Mouse (Mus musculus) c-Kit-positive CD71-positive TER-119-positive erythroid progenitor cells, embryonic 14.5 days (primary cell): ENCODE results near the gene Mmp20.

Source experiments
- DNase-seq: peaks from one replicate; pipeline ENCODE4 v3.0.0-alpha.2; 2013; ENCODE audit warnings: low spot score

The Mmp20 gene

DNA sequence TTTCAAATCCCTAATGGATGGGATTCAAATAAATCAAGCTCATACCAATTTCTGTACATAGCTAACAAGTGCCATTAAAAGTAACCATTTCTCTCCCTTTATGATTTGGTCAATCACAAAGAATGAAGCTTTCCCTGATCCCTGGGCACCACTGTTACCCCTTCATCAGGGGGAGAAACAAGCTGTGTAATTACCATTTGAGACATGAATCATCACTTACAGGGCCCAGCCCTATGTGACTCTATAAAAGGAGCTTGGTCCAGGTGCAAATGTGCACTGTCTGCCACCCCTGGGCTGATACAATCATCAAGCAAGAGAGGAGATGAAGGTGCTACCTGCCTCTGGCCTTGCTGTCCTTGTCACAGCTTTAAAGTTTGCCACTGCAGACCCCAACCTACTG, at the start of gene Mmp20:
Gene Mmp20 (plus strand): TSS at position 301 of the 400 bp plus-strand sequence.
- no peak for DNase-seq

DNA sequence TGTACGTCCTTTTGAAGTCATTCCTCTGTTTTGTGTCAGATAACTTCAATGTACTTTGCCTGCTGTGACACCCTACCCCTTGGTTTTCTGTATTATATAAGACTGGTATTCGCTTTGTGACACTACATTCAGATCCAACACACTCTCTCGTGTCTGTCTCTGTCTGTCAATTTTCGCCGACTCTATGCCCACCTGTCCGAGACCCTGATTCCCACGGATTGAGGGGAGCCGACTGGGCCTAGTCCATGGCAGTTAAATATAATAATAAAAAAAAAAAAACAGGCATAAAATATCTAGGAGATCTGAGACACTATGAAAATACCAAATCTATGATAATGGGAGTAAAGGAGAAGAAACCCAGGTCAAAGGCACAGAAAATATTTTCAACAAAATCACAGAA, 38.0 kb upstream of the Mmp20 start:
- DNase-seq: no peak

DNA sequence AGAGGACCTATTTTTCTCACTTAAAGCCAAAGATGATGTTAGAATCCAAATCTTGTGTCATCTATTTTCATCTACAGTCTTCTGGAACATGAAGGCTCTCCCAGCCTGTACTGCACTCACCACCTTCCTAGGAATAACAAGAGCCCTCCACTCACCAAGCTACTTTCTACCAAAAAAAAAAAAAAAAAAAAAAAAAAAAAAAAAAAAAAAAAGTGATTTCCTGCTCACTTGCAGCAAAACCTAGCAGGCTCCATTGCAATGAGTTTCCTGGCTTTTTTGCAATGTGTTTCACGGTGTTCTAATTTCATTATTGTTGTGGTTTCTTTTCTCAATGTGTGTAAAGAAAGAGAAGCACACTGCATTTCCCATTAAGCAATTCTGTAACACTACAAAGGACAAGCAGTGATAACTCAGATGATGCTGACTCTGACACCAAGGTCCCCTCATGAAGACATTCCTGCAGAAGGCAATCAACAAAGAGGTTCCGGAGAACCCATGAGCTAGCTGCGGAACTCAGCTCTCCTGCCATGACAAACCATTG, 34.7 kb upstream of the Mmp20 start:
- no peak for DNase-seq

DNA sequence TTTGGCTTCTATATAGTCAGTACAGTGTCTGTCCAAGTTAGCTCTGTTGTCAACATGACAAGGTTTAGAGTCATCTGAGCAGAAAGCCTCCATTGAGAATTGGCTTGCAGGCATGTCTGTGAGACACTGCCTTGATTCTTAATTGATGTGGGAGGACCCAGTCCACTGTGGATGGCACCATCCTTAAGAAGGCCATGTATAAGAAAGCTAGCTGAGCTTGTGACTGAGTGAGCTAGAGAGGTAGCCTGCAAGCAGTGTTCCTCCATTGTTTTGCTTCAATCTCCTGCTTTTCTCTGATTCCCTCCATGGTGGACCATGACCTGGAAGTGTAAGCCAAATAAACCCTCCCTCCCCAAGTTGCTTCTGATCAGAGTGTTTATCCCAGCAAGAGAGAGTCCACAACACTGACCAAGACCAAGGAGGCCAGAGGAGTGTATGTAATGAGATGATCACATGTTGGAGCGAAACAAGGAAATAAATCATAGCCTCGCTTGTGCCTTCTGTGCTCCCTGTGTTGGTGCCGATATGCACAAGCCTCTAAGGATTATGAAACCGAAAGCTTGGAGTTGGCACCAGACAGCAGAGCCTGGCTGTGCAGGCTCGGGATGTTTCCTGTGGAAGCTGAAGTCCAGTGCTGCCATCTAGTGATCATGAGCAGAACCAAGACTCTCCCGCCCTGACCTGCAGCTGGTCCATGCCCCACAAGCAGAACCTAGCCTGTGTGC, 33.1 kb upstream of the Mmp20 start:
- DNase-seq: peak; percentile 45

DNA sequence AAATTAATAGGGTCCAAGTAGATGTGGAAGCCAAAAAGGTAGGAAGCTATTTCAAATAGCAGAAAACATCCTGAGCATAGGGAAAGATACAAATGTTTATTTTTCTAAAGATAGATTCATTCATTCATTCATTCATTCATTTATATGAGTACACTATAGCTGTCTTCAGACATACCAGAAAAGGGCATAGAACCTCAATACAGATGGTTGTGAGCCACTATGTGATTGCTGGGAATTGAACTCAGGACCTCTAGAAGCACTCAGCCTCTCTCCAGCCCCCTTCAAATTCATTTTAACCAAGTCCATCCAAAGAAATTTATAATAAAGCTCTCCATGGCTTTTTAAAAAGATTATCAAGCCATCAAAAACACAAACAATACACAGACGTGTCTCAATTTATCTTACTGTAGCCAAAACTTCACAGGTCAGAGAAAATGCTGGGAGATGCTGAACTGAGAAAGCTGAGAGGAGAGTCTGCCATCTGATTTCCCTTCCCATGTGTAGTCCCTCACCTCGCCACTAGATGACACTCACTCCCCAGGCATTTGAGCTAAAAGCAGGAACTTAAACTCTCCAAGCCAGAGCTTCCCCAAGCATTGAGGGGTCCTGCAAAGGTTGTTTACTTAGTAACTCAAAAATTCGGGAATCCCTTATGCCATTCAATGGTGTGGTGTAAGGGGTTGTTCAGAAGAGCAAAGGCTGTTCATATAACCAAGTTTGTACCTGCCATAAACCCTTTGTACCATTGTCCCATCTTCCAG, 24.9 kb upstream of the Mmp20 start:
- DNase-seq: peak; percentile 40

DNA sequence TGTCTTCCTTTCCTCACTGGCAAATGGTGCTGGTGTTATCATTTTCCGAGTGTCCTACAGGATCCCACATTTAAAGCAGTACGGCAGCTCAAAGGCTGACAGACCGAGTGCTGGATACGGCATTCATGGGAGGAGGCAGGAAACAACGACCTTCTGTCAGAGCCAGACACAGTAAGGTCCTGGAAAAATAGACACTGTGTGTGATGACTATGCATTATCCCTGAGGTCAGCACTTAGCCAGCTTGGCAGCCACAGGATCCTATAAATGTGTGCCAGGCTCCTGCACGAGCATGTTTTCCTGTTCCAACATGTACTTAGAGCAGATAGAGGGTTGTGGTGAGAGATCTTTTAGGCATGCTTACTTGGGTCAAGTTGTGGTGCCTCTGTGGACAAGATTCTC, 24.0 kb upstream of the Mmp20 start:
- no peak for DNase-seq

DNA sequence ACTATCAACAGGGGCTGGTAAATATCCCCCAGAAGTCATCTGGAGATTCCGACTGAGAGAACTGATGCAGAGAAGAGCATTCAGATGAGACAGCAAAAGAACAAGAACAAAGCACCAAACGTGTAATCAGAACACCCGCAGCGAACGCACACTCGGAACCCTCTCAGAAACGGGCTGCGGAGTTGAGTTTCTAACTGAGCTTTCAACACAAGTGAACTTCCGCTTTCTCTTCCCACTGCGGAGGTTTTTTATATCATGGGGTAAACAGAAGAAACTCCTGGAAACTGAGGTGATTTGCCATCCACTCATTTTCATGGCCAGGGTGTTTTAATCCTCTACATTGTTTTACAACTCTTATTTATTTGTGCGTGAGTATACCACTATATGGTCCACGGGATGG, 22.4 kb upstream of the Mmp20 start:
- no peak for DNase-seq

DNA sequence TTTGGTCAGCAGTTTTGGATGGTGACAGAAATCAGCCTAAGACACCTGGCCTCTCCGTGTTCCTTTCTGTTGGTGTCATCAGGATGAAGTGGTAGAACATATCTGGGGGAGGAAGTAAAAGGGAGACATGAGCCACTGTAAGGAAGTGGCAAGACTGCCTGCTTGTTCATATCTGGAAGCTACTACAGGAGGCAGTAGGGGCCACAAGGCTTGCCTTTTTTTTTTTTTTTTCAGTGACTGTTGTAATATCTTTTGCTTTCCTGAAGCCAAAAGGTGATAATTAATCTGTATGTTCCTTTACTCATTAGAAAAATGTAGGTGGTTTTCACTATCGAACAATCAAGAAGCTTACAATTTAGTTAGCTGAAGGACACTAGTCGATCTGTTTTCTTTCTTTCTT, 5.4 kb upstream of the Mmp20 start:
- no peak for DNase-seq

DNA sequence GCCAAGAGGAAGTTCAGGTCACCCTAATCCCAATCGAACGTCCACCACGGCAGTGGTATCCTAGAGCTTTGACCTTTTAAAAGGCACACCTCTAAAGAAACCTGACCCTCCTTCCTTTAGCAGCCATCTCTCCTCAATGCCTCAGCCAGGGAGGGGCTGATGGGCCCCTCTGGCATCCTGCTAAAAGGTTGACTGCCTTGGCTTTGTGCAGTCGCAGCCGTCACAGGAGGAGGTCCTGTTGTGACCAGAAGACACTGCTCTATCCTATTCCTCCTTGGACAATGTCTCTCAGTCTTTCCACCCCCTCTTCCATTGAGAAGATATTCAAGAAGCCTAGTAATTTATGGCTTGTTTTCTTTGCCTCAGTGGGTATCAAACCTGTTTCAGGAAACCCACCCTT, 5.9 kb downstream of the Mmp20 start:
- no peak for DNase-seq

DNA sequence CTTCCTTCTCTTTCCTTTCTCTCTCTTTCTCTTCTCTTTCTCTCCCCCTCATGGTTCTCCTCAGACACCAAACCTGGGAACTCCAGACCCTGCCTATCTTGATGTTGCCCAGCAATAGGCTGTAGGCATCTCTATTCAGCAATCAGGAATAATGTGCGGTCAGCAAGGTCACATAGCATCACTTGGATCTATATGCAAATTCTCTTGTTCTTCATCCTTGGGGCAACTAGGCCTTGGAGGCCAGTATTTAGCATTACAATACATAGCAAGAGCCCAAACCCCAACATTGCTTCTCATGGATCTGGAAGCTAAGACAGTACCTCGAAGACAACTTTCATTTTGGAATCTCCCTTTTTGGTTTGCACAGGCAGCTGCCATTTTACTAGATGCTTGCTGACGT, 19.9 kb downstream of the Mmp20 start:
- no peak for DNase-seq

DNA sequence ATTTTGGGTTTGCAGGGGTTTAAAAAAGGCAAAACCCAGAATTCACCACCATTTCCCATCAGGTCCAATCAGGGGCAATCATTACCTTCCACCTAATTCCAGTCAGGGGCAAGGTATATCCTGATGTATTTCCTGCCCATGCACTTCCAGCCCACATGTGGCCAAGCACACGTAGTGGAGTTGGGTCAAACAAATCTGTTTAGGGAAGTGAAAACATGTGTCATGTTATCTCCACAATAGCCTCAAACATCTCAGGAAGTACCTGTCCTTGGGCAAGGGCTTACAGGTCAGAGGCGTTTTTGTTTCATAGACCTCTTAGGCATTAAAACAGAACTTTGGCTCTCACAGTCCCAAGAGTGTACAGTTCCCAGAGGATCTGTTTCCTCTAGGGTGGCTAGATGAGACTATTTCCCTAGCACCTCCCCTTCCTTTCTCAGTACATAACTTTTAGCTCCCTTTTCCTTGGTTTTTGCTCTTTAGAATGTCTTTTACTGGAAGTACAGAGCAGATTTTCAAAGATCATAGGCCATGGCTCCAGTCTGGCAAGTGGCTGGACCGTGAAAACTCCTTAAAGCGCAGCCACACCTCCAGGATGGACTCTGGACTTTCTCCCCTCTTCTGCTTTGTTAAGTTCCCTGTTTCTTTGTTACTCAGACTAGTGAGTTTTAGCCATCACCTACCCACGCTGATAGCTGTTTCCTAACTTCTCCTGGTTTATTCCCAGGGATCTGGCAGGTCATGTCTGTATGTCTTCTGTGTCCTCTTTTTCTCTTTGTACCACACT, 22.6 kb downstream of the Mmp20 start:
- DNase-seq: no peak

DNA sequence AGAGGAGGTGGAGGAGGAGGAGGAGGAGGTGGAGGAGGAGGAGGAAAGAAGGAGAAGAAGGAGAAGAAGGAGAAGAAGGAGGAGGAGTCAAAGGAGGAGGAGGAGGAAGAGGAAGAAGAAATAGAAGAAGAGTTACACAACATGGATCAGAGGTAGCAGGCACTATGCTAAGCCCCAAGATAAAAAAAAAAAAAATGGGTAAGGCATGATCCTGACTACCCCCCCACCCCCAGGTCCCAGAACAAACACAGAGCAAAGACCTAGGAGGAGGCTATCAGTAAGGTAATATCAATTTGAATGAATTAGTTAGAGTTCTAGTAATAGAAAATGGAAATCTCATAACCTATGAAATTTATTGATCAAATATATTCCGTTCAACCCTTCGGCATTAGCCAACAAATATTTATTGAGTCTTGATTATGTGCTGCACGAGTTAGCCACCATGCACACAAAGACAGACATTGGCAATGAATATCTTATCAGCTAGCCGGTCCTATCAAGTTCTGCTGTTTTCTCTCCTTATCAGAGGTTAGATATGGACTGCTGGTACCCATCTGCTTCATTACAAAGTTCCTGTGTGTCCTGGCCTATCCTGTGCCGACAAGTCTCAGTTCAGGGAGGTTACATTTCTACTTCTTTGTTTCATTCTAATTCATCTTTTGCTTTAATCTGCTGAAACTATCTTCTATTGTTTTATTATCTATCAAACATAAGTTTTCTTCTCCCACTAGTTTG, 24.5 kb downstream of the Mmp20 start:
- DNase-seq: no peak

DNA sequence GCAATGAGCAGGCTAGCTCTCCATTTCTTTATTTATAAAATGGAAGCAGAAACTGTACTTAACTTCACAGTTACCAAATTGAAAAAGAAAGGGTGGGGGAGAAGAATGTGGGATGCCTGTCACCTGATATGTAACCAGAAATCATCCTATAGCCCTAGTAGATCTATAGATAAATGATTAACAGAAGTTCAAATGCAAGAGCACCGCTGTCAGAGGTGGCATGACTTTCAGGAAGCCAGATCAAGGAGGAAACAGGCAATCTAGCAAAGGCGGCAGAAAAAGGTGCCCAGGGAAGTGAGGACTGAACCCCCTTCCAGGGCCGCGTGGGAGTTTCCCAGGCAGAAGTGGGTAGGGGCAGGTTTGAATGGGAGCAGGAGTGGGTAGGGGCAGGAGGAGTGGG, 29.9 kb downstream of the Mmp20 start:
- DNase-seq: no peak

DNA sequence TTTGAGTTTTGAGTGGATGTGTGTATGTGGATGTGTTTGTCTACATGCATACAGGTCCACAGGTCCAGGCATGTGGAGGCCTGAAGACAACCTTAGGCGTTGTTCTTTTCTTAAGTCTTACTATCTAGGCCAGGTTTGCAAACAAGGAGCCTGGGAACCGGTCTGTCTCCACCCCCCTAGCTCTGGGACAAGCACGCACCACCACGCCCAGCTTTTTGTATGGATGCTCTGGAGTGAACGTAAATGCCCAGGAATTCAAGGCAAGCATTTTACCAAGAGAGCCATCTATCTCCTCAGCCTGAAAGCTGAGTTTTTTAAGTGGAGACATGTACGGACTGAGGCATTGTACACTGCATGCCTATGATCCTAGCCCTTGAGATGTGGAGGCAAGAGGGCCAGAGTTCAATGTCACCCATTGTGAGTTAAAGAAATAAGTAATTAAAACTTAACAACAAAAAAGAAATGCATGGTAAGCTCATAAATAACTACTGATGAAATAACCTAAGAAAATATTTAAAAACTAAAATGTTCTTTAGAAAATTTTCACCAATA, 31.5 kb downstream of the Mmp20 start:
- DNase-seq: no peak

DNA sequence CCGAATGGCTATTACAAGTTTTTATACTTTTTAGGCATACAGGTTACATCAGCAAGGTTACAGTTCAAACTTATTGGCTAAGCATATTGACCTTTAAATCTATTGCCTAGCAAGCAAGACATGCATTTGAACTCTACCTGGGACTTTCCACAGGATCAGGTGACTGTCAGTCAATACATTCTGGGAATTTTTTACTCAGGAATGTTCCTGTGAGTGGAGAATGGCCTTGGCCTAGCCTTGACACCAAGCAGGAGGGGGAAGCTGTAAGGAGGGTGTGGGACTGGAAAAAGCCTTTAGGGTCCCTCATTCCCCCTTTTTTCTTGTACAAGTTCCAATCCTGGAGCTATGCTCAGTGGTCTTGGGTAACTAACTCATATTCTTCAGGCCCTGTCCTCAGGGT, 33.3 kb downstream of the Mmp20 start:
- no peak for DNase-seq

DNA sequence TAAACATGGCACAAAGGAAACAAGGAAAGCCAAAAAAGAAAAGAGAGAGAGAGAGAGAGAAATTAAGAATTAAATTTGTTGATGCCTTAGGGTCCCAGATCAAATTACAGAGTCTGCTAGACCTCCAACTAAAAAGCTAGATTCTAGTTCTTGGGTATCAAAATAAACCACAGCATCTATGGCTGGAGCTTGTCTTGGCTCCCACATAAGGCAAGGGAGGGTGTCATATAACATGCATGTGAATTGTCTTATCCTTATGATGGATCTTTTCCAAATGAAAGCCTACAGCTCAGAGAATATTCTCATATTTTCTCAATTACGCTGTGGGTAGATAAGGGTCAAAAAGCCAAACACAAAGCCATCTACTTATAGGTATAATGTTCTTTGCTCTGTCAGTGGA, 41.6 kb downstream of the Mmp20 start:
- DNase-seq: no peak

DNA sequence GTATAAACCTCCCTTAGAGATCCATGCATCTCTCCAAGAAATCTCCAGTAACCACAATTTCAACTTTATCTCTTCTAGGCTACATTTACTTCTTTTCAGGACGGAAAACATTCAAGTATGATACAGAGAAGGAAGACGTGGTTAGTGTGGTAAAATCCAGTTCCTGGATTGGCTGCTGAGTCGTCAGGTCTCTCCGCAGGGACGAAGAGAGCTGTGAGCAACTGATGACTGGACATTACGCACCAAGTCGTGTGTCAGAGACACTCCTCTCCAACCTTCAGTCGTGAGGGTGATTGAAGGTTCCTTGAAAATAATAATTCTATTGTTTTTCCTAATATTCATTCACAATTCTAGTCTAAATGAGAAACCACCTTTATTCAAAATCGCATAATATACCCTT, 45.0 kb downstream of the Mmp20 start:
- DNase-seq: no peak

DNA sequence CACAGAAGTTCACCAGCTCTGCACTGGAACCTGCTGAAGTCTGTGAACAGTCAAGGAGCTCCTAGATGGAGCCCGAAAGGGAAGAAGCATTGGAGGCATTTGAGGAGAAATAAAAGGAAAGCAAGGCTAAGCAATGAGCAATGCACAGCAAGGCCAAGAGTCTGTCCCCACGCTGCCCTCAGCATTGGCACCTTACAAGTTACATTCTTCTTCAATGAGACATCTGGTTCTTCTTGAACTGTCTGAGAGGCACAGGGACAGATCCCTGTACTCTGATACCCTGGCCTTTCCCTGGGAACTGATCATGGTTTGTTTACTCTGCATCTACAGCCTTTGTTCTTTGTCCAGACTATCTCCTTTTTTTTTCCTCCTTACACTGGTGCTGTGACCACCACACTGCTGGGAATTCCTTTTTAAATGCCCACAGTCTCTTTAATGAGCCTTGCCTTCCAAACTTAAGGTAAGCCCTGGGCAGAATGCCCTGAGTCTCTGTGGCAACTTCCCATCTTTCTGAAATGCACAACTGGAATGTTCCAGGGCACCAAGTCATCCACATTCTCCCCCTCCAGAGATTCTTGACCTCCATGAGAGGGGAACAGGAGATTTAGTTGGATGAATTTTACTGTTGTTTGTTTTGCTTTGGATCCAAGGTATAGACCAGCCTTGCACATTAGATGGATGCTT, 50.3 kb downstream of the Mmp20 start:
- no peak for DNase-seq

DNA sequence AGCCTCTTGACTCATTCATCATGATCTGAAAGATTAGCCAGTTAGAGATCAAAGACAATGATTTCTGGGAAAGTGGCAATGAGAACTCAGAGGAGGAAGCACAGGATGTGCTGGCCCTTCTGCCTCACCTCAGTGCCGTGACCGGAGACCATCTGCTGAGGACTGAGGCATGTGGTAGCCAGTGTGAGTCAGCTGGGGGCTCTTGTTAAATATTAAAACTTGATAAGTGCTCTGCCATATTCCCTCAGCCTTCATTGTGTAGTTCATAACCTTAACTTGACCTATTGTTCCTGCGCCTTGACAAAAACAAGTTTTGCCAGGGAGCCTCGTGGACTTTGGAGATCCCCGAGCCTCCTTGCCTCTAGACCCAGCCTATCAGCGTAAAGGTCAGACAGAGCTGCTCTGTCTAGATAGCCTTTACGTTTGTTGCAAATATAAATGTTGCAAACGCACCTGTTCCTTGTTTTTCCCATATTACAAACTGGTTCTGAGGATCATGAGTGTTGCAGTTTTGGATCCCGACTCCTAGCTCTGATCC, 54.1 kb downstream of the Mmp20 start:
- DNase-seq: no peak

DNA sequence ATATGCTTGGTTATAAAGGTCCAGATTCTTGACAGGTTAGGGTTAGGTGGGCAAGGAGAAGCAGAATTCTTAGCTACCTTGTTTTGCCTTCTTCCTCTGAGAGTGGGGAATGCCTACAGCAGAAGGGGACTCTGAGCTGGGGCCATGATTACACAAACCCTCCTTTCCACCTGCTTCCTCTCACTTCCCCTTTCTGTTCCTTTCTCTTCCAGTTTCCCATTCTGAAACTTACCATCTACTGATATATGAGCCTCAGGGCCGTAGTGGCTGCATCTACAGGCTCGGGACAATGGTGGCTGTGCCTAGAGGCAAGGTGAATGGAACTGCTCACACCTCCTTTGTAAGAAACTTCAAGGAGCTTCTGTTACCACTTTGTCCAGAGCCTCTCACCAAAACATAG, 58.0 kb downstream of the Mmp20 start:
- no peak for DNase-seq

DNA sequence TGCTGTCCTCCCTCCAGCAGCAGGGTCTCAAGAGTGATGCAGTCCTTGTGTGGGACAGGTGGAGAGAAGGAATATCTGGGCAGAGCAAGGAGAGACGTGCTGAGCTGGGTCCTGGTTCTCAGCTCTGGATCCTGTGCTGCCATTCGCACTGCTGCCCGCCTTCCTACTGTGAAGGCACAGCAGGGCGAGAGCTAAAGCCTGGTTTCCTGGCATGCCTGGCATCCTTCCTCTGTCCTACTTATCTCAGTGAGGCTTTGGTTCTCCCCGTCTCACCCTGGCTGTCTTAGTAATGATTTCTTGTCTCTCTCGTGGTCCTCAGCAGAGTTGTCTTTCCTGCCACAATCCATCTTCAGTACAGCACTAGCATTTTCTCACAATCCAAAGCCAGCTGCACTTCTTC, 61.8 kb downstream of the Mmp20 start:
- no peak for DNase-seq
